Mouse (Mus musculus) brain, embryonic 18.5 days (tissue): ENCODE results near the gene Wdr63.

Source experiments
- DNase-seq: peaks from one replicate; pipeline ENCODE4 v3.0.0-alpha.2; 2012; ENCODE audit warnings: low read depth, low spot score

Wdr63 gene

GRCm38 (mm10) chr3:146107921-146108571 is at the start of gene Wdr63:
Gene Wdr63 (minus strand): TSS chr3:146108130.
- peak; percentile 82 for DNase-seq

GRCm38 (mm10) chr3:146156811-146157210 is 48.9 kb upstream of the Wdr63 start:
- no peak for DNase-seq

GRCm38 (mm10) chr3:146155628-146156576 is 48.0 kb upstream of the Wdr63 start:
- no peak for DNase-seq

GRCm38 (mm10) chr3:146153862-146154611 is 46.1 kb upstream of the Wdr63 start:
- no peak for DNase-seq

GRCm38 (mm10) chr3:146152913-146153312 is 45.0 kb upstream of the Wdr63 start:
- no peak for DNase-seq

- no peak for DNase-seq
These were observed 44.4 kb upstream of the Wdr63 start for GRCm38 (mm10) chr3:146152348-146152747.

GRCm38 (mm10) chr3:146151755-146152154 is 43.8 kb upstream of the Wdr63 start:
- DNase-seq = no peak

GRCm38 (mm10) chr3:146151328-146151727 is 43.4 kb upstream of the Wdr63 start:
- DNase-seq = no peak

- no peak for DNase-seq
These were observed 42.6 kb upstream of the Wdr63 start for GRCm38 (mm10) chr3:146150560-146150959.

- no peak for DNase-seq
These were observed 42.1 kb upstream of the Wdr63 start for GRCm38 (mm10) chr3:146150058-146150400.

GRCm38 (mm10) chr3:146149156-146150057 is 41.5 kb upstream of the Wdr63 start, which contains the start of gene Mcoln2:
Gene Mcoln2 (plus strand): TSS chr3:146149833.
- DNase-seq = no peak

- DNase-seq = no peak
These were observed 38.2 kb upstream of the Wdr63 start for GRCm38 (mm10) chr3:146146131-146146530.

- no peak for DNase-seq
These were observed 37.6 kb upstream of the Wdr63 start for GRCm38 (mm10) chr3:146145501-146145900.

GRCm38 (mm10) chr3:146142523-146142922 is 34.6 kb upstream of the Wdr63 start:
- DNase-seq = peak; percentile 12

- DNase-seq = no peak
These were observed 32.3 kb upstream of the Wdr63 start for GRCm38 (mm10) chr3:146140276-146140675.

GRCm38 (mm10) chr3:146136422-146136821 is 28.5 kb upstream of the Wdr63 start:
- DNase-seq = no peak

- DNase-seq = no peak
These were observed 27.5 kb upstream of the Wdr63 start for GRCm38 (mm10) chr3:146135417-146135816.

GRCm38 (mm10) chr3:146134834-146135233 is 26.9 kb upstream of the Wdr63 start:
- no peak for DNase-seq

- no peak for DNase-seq
These were observed 19.3 kb upstream of the Wdr63 start for GRCm38 (mm10) chr3:146127205-146127604.

- DNase-seq = no peak
These were observed 15.5 kb upstream of the Wdr63 start for GRCm38 (mm10) chr3:146123464-146123825.
